Mouse (Mus musculus): ENCODE measurements around the gene Apbb2. TPM values are rescaled to one million over a fixed set of nuclear protein-coding genes. Genes with fewer than 3 reads are reported as not detected.

Apbb2 gene
- total and polyA plus RNA-seq, 3 experiments = 26.7 to 40.0 (median 39.9) TPM

GRCm38 (mm10) chr5:66469685-66470084, 148.9 kb downstream of the Apbb2 start:
- peak; percentile 51 to 62 for DNase-seq
- Histone ChIP-seq H3K36me3 (ENCODE audit: control insufficient read depth, insufficient read depth, low read length) (peaks cover 9% of the 10 kb centered on the region), H3K4me3 (no peak overlapping the region), H3K9ac (ENCODE audit: low read depth, low read length) (no peak overlapping the region), H3K4me1 (ENCODE audit: control insufficient read depth, insufficient read depth, low read length) (peaks cover 20% of the 10 kb centered on the region), H3K79me2 (replicated peaks; ENCODE audit: control insufficient read depth, insufficient read depth, low read length) (0 out of 2 replicates have a peak, but pooled peaks cover 1% of the 10 kb centered on the region), H3K27me3 (ENCODE audit: control insufficient read depth, insufficient read depth, low read length) (no peaks in the 10 kb centered on the region), H3K27ac (peak overlapping the region; percentile 75)
- 14% methylated on average over 11 of the region's 11 CpGs for WGBS
- TF ChIP-seq POLR2A (IDR thresholded peaks at IDR 0.05; ENCODE audit: insufficient read depth, low read depth, low read length) (peak; percentile 52; the same call in 1 of the 2 replicates), EP300 (IDR thresholded peaks at IDR 0.05; ENCODE audit: insufficient read depth, low read depth, low read length) (peak; percentile 70; the same call in 1 of the 2 replicates), CTCF (IDR thresholded peaks at IDR 0.05) (no peak)
- intact Hi-C loops (cut with DNase I) = loop anchor here (5.0 kb wide), 4 partner anchors 38 to 133 kb away; no protein-coding TSS in a partner anchor

GRCm38 (mm10) chr5:66468331-66469001, 150.1 kb downstream of the Apbb2 start:
- no peak for DNase-seq
- no peak for TF ChIP-seq POLR2A (IDR thresholded peaks at IDR 0.05; ENCODE audit: insufficient read depth, low read depth, low read length)
- TF ChIP-seq CTCF (IDR thresholded peaks at IDR 0.05) = no peak
- no peak for TF ChIP-seq EP300 (IDR thresholded peaks at IDR 0.05; ENCODE audit: insufficient read depth, low read depth, low read length)
- no peaks in the 10 kb centered on the region for H3K27me3 ChIP-seq (ENCODE audit: control insufficient read depth, insufficient read depth, low read length)
- WGBS = 76% methylated on average over 4 of the region's 4 CpGs
- H3K9ac ChIP-seq (ENCODE audit: low read depth, low read length) = no peak overlapping the region
- H3K4me3 ChIP-seq = no peak overlapping the region
- H3K79me2 ChIP-seq (replicated peaks; ENCODE audit: control insufficient read depth, insufficient read depth, low read length) = 0 out of 2 replicates have a peak, but pooled peaks cover 1% of the 10 kb centered on the region
- H3K27ac ChIP-seq = no peak overlapping the region
- peaks cover 9% of the 10 kb centered on the region for H3K36me3 ChIP-seq (ENCODE audit: control insufficient read depth, insufficient read depth, low read length)
- intact Hi-C loops (cut with DNase I) = loop anchor here (5.0 kb wide), 1 partner anchor 41 kb away; no protein-coding TSS in a partner anchor
- H3K4me1 ChIP-seq (ENCODE audit: control insufficient read depth, insufficient read depth, low read length) = peaks cover 16% of the 10 kb centered on the region

- H3K79me2 ChIP-seq (replicated peaks; ENCODE audit: control insufficient read depth, insufficient read depth, low read length) = peaks cover 6% of the 10 kb centered on the region; the same call in 1 of the 2 replicates
- no peak overlapping the region for H3K9ac ChIP-seq (ENCODE audit: low read depth, low read length)
- 82% methylated on average over 8 of the region's 8 CpGs for WGBS
- DNase-seq = no peak
- H3K27ac ChIP-seq = no peak overlapping the region
- peaks cover 14% of the 10 kb centered on the region for H3K4me1 ChIP-seq (ENCODE audit: control insufficient read depth, insufficient read depth, low read length)
- intact Hi-C loops (cut with DNase I) = no loop called here
- no peaks in the 10 kb centered on the region for H3K27me3 ChIP-seq (ENCODE audit: control insufficient read depth, insufficient read depth, low read length)
- peaks cover 14% of the 10 kb centered on the region for H3K36me3 ChIP-seq (ENCODE audit: control insufficient read depth, insufficient read depth, low read length)
- TF ChIP-seq CTCF (IDR thresholded peaks at IDR 0.05) = no peak
- TF ChIP-seq POLR2A (IDR thresholded peaks at IDR 0.05; ENCODE audit: insufficient read depth, low read depth, low read length) = no peak
- no peak for TF ChIP-seq EP300 (IDR thresholded peaks at IDR 0.05; ENCODE audit: insufficient read depth, low read depth, low read length)
- H3K4me3 ChIP-seq = no peak overlapping the region
These were observed 155.9 kb downstream of the Apbb2 start for GRCm38 (mm10) chr5:66462665-66463064.

- TF ChIP-seq CTCF (IDR thresholded peaks at IDR 0.05) = no peak
- no peak for TF ChIP-seq POLR2A (IDR thresholded peaks at IDR 0.05; ENCODE audit: insufficient read depth, low read depth, low read length)
- TF ChIP-seq EP300 (IDR thresholded peaks at IDR 0.05; ENCODE audit: insufficient read depth, low read depth, low read length) = no peak
- H3K4me1 ChIP-seq (ENCODE audit: control insufficient read depth, insufficient read depth, low read length) = peaks cover 18% of the 10 kb centered on the region
- no peak for DNase-seq
- H3K4me3 ChIP-seq = no peak overlapping the region
- H3K9ac ChIP-seq (ENCODE audit: low read depth, low read length) = no peak overlapping the region
- peaks cover 17% of the 10 kb centered on the region for H3K36me3 ChIP-seq (ENCODE audit: control insufficient read depth, insufficient read depth, low read length)
- peak overlapping the region; percentile 49; the same call in 1 of the 2 replicates for H3K27ac ChIP-seq
- H3K79me2 ChIP-seq (replicated peaks; ENCODE audit: control insufficient read depth, insufficient read depth, low read length) = peaks cover 5% of the 10 kb centered on the region; the same call in 1 of the 2 replicates
- WGBS = 48% methylated on average over 5 of the region's 5 CpGs
- H3K27me3 ChIP-seq (ENCODE audit: control insufficient read depth, insufficient read depth, low read length) = no peaks in the 10 kb centered on the region
- intact Hi-C loops (cut with DNase I) = no loop called here
These were observed 159.7 kb downstream of the Apbb2 start for GRCm38 (mm10) chr5:66458851-66459250.

GRCm38 (mm10) chr5:66455271-66455670, 163.3 kb downstream of the Apbb2 start:
- no peak for DNase-seq
- 0 out of 2 replicates have a peak, but pooled peaks cover 2% of the 10 kb centered on the region for H3K79me2 ChIP-seq (replicated peaks; ENCODE audit: control insufficient read depth, insufficient read depth, low read length)
- 78% methylated on average over 5 of the region's 5 CpGs for WGBS
- H3K27me3 ChIP-seq (ENCODE audit: control insufficient read depth, insufficient read depth, low read length) = no peaks in the 10 kb centered on the region
- H3K27ac ChIP-seq = no peak overlapping the region
- no peak overlapping the region for H3K9ac ChIP-seq (ENCODE audit: low read depth, low read length)
- H3K4me3 ChIP-seq = no peak overlapping the region
- peaks cover 19% of the 10 kb centered on the region for H3K4me1 ChIP-seq (ENCODE audit: control insufficient read depth, insufficient read depth, low read length)
- intact Hi-C loops (cut with DNase I) = no loop called here
- TF ChIP-seq EP300 (IDR thresholded peaks at IDR 0.05; ENCODE audit: insufficient read depth, low read depth, low read length) (no peak), CTCF (IDR thresholded peaks at IDR 0.05) (no peak), POLR2A (IDR thresholded peaks at IDR 0.05; ENCODE audit: insufficient read depth, low read depth, low read length) (no peak)
- H3K36me3 ChIP-seq (ENCODE audit: control insufficient read depth, insufficient read depth, low read length) = peaks cover 18% of the 10 kb centered on the region

- intact Hi-C loops (cut with DNase I) = no loop called here
- DNase-seq = no peak
- 64% methylated on average over 4 of the region's 4 CpGs for WGBS
These were observed 163.8 kb downstream of the Apbb2 start for GRCm38 (mm10) chr5:66454826-66455225.

More at GRCm38 (mm10) chr5:66454826-66455225, 163.8 kb downstream of the Apbb2 start:
- H3K79me2 ChIP-seq (replicated peaks; ENCODE audit: control insufficient read depth, insufficient read depth, low read length) = peaks cover 3% of the 10 kb centered on the region; the same call in 1 of the 2 replicates
- H3K9ac ChIP-seq (ENCODE audit: low read depth, low read length) = no peak overlapping the region
- no peak overlapping the region for H3K4me3 ChIP-seq
- TF ChIP-seq CTCF (IDR thresholded peaks at IDR 0.05) (no peak), POLR2A (IDR thresholded peaks at IDR 0.05; ENCODE audit: insufficient read depth, low read depth, low read length) (no peak), EP300 (IDR thresholded peaks at IDR 0.05; ENCODE audit: insufficient read depth, low read depth, low read length) (no peak)
- H3K27ac ChIP-seq = no peak overlapping the region
- peaks cover 15% of the 10 kb centered on the region for H3K36me3 ChIP-seq (ENCODE audit: control insufficient read depth, insufficient read depth, low read length)
- peaks cover 16% of the 10 kb centered on the region for H3K4me1 ChIP-seq (ENCODE audit: control insufficient read depth, insufficient read depth, low read length)
- H3K27me3 ChIP-seq (ENCODE audit: control insufficient read depth, insufficient read depth, low read length) = no peaks in the 10 kb centered on the region
